Mouse (Mus musculus) heart, embryonic 12.5 days (tissue): ENCODE measurements around the gene Vapa. TPM values are rescaled to one million over a fixed set of nuclear protein-coding genes. Genes with fewer than 3 reads are reported as not detected.

Source experiments
- ATAC-seq: fragments of 200-750 bp; cut with Nextera tagmentation; 2 replicates; pipeline ENCODE4 v1.8.0; 2017; ENCODE audit warnings: moderate TSS enrichment, moderate library complexity; ENCODE audit not compliant: insufficient number of reproducible peaks, low FRiP score
- H3K27ac ChIP-seq: fragments of 300-500 bp; sonication (generic); 2 replicates; pipeline ENCODE4 v1.5.1; 2016; ENCODE audit warnings: mild to moderate bottlenecking, moderate library complexity; ENCODE audit not compliant: poor library complexity, severe bottlenecking
- H3K27me3 ChIP-seq: fragments of 300-500 bp; sonication (generic); replicated peaks from 2 replicates; pipeline ENCODE4 v1.6.1; 2016; ENCODE audit warnings: mild to moderate bottlenecking, moderate library complexity
- H3K36me3 ChIP-seq: fragments of 300-500 bp; sonication (generic); 2 replicates; pipeline ENCODE4 v1.6.1; 2016; ENCODE audit warnings: mild to moderate bottlenecking, moderate library complexity
- H3K4me1 ChIP-seq: fragments of 300-500 bp; sonication (generic); replicated peaks from 2 replicates; pipeline ENCODE4 v1.6.1; 2016; ENCODE audit warnings: mild to moderate bottlenecking
- H3K4me2 ChIP-seq: fragments of 300-500 bp; sonication (generic); 2 replicates; pipeline ENCODE4 v1.6.1; 2016; ENCODE audit warnings: mild to moderate bottlenecking, moderate library complexity
- H3K4me3 ChIP-seq: fragments of 300-500 bp; sonication (generic); 2 replicates; pipeline ENCODE4 v1.5.1; 2016; ENCODE audit warnings: mild to moderate bottlenecking
- H3K9ac ChIP-seq: fragments of 300-500 bp; sonication (generic); 2 replicates; pipeline ENCODE4 v1.6.1; 2016; ENCODE audit warnings: mild to moderate bottlenecking, moderate library complexity
- H3K9me3 ChIP-seq: fragments of 300-500 bp; sonication (generic); replicated peaks from 2 replicates; pipeline ENCODE4 v1.6.1; 2016; ENCODE audit warnings: mild to moderate bottlenecking, moderate library complexity
- WGBS: fragments of 180-500 bp; shearing (Covaris S2); methylation state at CpG from one replicate; pipeline ENCODE4 v1.1.7; 2016; 5-methylcytosine and 5-hydroxymethylcytosine counted together
- polyA plus RNA-seq: library from polyadenylated mRNA; unstranded; fragments of >200 nt; fragmentation: Nextera tagmentation; extraction: Ambion mirVana; gene quantifications from 2 replicates; pipeline ENCODE4 v1.2.1, GENCODE M21; 2016

Gene Vapa
- 186 and 190 TPM in 2 replicates for polyA plus RNA-seq

GRCm38 (mm10) chr17:65613463-65614412 lies at the start of gene Vapa:
Gene Vapa (minus strand): TSS chr17:65613555.
- peak within 1 kb of the TSS; percentile 97 for H3K4me3 ChIP-seq
- no peaks in the 10 kb centered on the region for H3K36me3 ChIP-seq
- peak; percentile 92 for ATAC-seq
- no peaks in the 10 kb centered on the region for H3K9me3 ChIP-seq
- H3K27me3 ChIP-seq, result no peaks in the 10 kb centered on the region
- under 1% methylated on average over 85 of the region's 85 CpGs for WGBS
- H3K4me2 ChIP-seq, result peak within 1 kb of the TSS; percentile 80
- H3K27ac ChIP-seq, result peak within 1 kb of the TSS; percentile 99
- peaks cover 24% of the 10 kb centered on the region for H3K4me1 ChIP-seq
- H3K9ac ChIP-seq, result peak within 1 kb of the TSS; percentile 99

- no peaks in the 10 kb centered on the region for H3K27me3 ChIP-seq
- no peak overlapping the region for H3K27ac ChIP-seq
- no peak overlapping the region for H3K4me3 ChIP-seq
- no peak overlapping the region for H3K9ac ChIP-seq
- H3K36me3 ChIP-seq, result no peaks in the 10 kb centered on the region
- H3K4me1 ChIP-seq, result peaks cover 7% of the 10 kb centered on the region
- WGBS, result 65% methylated on average over 3 of the region's 3 CpGs
- no peak overlapping the region for H3K4me2 ChIP-seq
- no peaks in the 10 kb centered on the region for H3K9me3 ChIP-seq
- ATAC-seq, result no peak
Observed at GRCm38 (mm10) chr17:65662662-65663061, 49.3 kb upstream of the Vapa start.

GRCm38 (mm10) chr17:65658416-65658815 lies 45.1 kb upstream of the Vapa start:
- H3K9ac ChIP-seq, result no peak overlapping the region
- no peak overlapping the region for H3K4me3 ChIP-seq
- ATAC-seq, result no peak
- H3K36me3 ChIP-seq, result no peaks in the 10 kb centered on the region
- 0 out of 2 replicates have a peak, but pooled peaks cover 3% of the 10 kb centered on the region for H3K4me1 ChIP-seq
- H3K27me3 ChIP-seq, result no peaks in the 10 kb centered on the region
- no peak overlapping the region for H3K27ac ChIP-seq
- H3K9me3 ChIP-seq, result no peaks in the 10 kb centered on the region
- WGBS, result 54% methylated on average over 2 of the region's 2 CpGs
- H3K4me2 ChIP-seq, result no peak overlapping the region

GRCm38 (mm10) chr17:65657958-65658357 lies 44.6 kb upstream of the Vapa start:
- no peak overlapping the region for H3K27ac ChIP-seq
- H3K9me3 ChIP-seq, result no peaks in the 10 kb centered on the region
- ATAC-seq, result no peak
- H3K9ac ChIP-seq, result no peak overlapping the region
- H3K36me3 ChIP-seq, result no peaks in the 10 kb centered on the region
- 88% methylated on average over 9 of the region's 9 CpGs for WGBS
- H3K4me2 ChIP-seq, result no peak overlapping the region
- no peaks in the 10 kb centered on the region for H3K27me3 ChIP-seq
- H3K4me3 ChIP-seq, result no peak overlapping the region
- 0 out of 2 replicates have a peak, but pooled peaks cover 3% of the 10 kb centered on the region for H3K4me1 ChIP-seq

- H3K27me3 ChIP-seq, result no peaks in the 10 kb centered on the region
- 74% methylated on average over 6 of the region's 6 CpGs for WGBS
- H3K9me3 ChIP-seq, result no peaks in the 10 kb centered on the region
- H3K4me3 ChIP-seq, result no peak overlapping the region
- peaks cover 4% of the 10 kb centered on the region; the same call in 1 of the 2 replicates for H3K36me3 ChIP-seq
- H3K4me2 ChIP-seq, result no peak overlapping the region
- no peak for ATAC-seq
- 0 out of 2 replicates have a peak, but pooled peaks cover 3% of the 10 kb centered on the region for H3K4me1 ChIP-seq
- no peak overlapping the region for H3K9ac ChIP-seq
- no peak overlapping the region for H3K27ac ChIP-seq
Observed at GRCm38 (mm10) chr17:65656731-65657130, 43.4 kb upstream of the Vapa start.

- H3K4me1 ChIP-seq, result 0 out of 2 replicates have a peak, but pooled peaks cover 3% of the 10 kb centered on the region
- WGBS, result 74% methylated on average over 8 of the region's 8 CpGs
- no peak overlapping the region for H3K27ac ChIP-seq
- H3K4me2 ChIP-seq, result no peak overlapping the region
- peaks cover 4% of the 10 kb centered on the region; the same call in 1 of the 2 replicates for H3K36me3 ChIP-seq
- no peak overlapping the region for H3K9ac ChIP-seq
- no peak for ATAC-seq
- H3K27me3 ChIP-seq, result no peaks in the 10 kb centered on the region
- H3K9me3 ChIP-seq, result no peaks in the 10 kb centered on the region
- no peak overlapping the region for H3K4me3 ChIP-seq
Observed at GRCm38 (mm10) chr17:65656076-65656475, 42.7 kb upstream of the Vapa start.

GRCm38 (mm10) chr17:65655608-65656007 lies 42.3 kb upstream of the Vapa start:
- ATAC-seq, result no peak
- no peak overlapping the region for H3K9ac ChIP-seq
- WGBS, result 42% methylated on average over 4 of the region's 4 CpGs
- 0 out of 2 replicates have a peak, but pooled peaks cover 3% of the 10 kb centered on the region for H3K4me1 ChIP-seq
- no peak overlapping the region for H3K4me2 ChIP-seq
- no peaks in the 10 kb centered on the region for H3K27me3 ChIP-seq
- H3K36me3 ChIP-seq, result peaks cover 4% of the 10 kb centered on the region; the same call in 1 of the 2 replicates
- H3K9me3 ChIP-seq, result no peaks in the 10 kb centered on the region
- H3K27ac ChIP-seq, result no peak overlapping the region
- H3K4me3 ChIP-seq, result no peak overlapping the region

GRCm38 (mm10) chr17:65650598-65650997 lies 37.2 kb upstream of the Vapa start:
- no peak for ATAC-seq
- no peak overlapping the region for H3K27ac ChIP-seq
- 87% methylated on average over 6 of the region's 6 CpGs for WGBS
- H3K9me3 ChIP-seq, result no peaks in the 10 kb centered on the region
- H3K9ac ChIP-seq, result no peak overlapping the region
- H3K4me3 ChIP-seq, result no peak overlapping the region
- peaks cover 4% of the 10 kb centered on the region; the same call in 1 of the 2 replicates for H3K36me3 ChIP-seq
- H3K27me3 ChIP-seq, result no peaks in the 10 kb centered on the region
- H3K4me1 ChIP-seq, result peaks cover 13% of the 10 kb centered on the region
- no peak overlapping the region for H3K4me2 ChIP-seq

GRCm38 (mm10) chr17:65649175-65649493 lies 35.8 kb upstream of the Vapa start:
- no peak overlapping the region for H3K27ac ChIP-seq
- ATAC-seq, result no peak
- H3K4me1 ChIP-seq, result peaks cover 10% of the 10 kb centered on the region
- no peaks in the 10 kb centered on the region for H3K9me3 ChIP-seq
- no peak overlapping the region for H3K4me3 ChIP-seq
- H3K9ac ChIP-seq, result no peak overlapping the region
- no peak overlapping the region for H3K4me2 ChIP-seq
- H3K36me3 ChIP-seq, result peaks cover 4% of the 10 kb centered on the region; the same call in 1 of the 2 replicates
- 85% methylated on average over 2 of the region's 2 CpGs for WGBS
- no peaks in the 10 kb centered on the region for H3K27me3 ChIP-seq

GRCm38 (mm10) chr17:65648371-65649174 lies 35.2 kb upstream of the Vapa start:
- ATAC-seq, result 0 out of 2 replicates have a peak, but pooled peaks have one; percentile 38
- H3K4me1 ChIP-seq, result peaks cover 10% of the 10 kb centered on the region
- no peaks in the 10 kb centered on the region for H3K27me3 ChIP-seq
- no peak overlapping the region for H3K4me3 ChIP-seq
- H3K36me3 ChIP-seq, result peaks cover 4% of the 10 kb centered on the region; the same call in 1 of the 2 replicates
- 72% methylated on average over 9 of the region's 9 CpGs for WGBS
- H3K4me2 ChIP-seq, result no peak overlapping the region
- no peaks in the 10 kb centered on the region for H3K9me3 ChIP-seq
- no peak overlapping the region for H3K9ac ChIP-seq
- H3K27ac ChIP-seq, result no peak overlapping the region

GRCm38 (mm10) chr17:65647961-65648360 lies 34.6 kb upstream of the Vapa start:
- Histone ChIP-seq H3K27ac (no peak overlapping the region), H3K27me3 (no peaks in the 10 kb centered on the region), H3K9ac (no peak overlapping the region), H3K4me3 (no peak overlapping the region), H3K4me2 (no peak overlapping the region), H3K36me3 (peaks cover 4% of the 10 kb centered on the region; the same call in 1 of the 2 replicates), H3K4me1 (peaks cover 15% of the 10 kb centered on the region), H3K9me3 (no peaks in the 10 kb centered on the region)
- 62% methylated on average over 5 of the region's 5 CpGs for whole genome bisulfite sequencing
- ATAC-seq, result no peak
